Mouse (Mus musculus): ENCODE measurements at regions not wholly inside any gene's neighbourhood (a gene's known extent, or its start where the extent isn't known, plus 50 kb on each side); places are given as distances from the start of the nearest gene placed in this dataset.

DNA sequence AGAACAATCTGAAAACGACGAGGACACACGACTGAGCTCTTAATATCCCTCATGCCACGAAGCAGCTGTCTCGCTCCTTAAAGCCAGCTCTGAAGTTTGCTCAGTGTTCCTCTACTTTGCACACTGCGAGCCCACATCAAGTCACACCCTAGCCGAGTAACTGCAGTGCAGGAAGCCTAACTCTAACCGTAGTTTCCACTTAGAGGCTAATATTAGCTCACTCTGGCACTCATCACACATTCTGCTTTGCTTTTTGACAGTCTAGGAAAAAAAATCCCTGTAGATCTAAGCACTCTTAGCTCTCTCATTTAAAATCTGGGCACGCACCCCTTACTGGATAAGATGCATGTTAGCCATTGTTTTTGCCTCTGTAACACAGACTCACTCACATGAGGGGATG is 195.0 kb downstream of the Gpat3 start:
- Histone ChIP-seq H3K36me3 (ENCODE audit: control insufficient read depth, insufficient read depth, low read length) (no peaks in the 10 kb centered on the region), H3K27me3 (ENCODE audit: control insufficient read depth, insufficient read depth, low read length) (no peaks in the 10 kb centered on the region), H3K27ac (ENCODE audit: insufficient read depth, low read depth, low read length) (no peak overlapping the region), H3K4me3 (ENCODE audit: low read depth, low read length) (no peak overlapping the region), H3K4me1 (ENCODE audit: control insufficient read depth, insufficient read depth, insufficient read length, low read length) (no peaks in the 10 kb centered on the region)
- TF ChIP-seq CTCF (IDR thresholded peaks at IDR 0.05; ENCODE audit: extremely low read depth, insufficient read length, insufficient replicate concordance, low read depth, low read length) (no peak), POLR2A (IDR thresholded peaks at IDR 0.05; ENCODE audit: low read depth, low read length) (no peak)
- WGBS = 68% methylated on average over 9 of the region's 9 CpGs

DNA sequence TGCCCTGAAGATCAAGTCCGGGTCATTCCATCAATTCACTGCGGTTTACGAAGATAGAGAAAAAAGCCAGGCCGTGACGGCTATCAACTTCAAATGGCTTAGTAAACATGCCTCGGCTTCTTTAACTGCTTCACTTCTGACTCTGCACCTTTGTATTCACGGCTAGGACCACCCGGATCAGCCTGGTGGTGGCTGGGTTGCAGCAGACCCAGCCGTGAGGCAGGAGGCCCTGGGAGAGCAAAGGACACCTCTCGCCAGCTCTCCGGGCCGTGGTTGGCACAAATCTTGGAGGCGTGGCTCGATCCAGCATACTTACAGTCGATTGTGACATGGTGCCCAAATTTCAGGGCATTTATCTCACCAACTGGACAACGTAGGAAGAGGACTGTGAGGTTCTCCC is 187.5 kb downstream of the Gpat3 start:
- no peak for TF ChIP-seq POLR2A (IDR thresholded peaks at IDR 0.05; ENCODE audit: low read depth, low read length)
- TF ChIP-seq CTCF (IDR thresholded peaks at IDR 0.05; ENCODE audit: extremely low read depth, insufficient read length, insufficient replicate concordance, low read depth, low read length) = no peak
- H3K27ac ChIP-seq (ENCODE audit: insufficient read depth, low read depth, low read length) = no peak overlapping the region
- H3K4me1 ChIP-seq (ENCODE audit: control insufficient read depth, insufficient read depth, insufficient read length, low read length) = no peaks in the 10 kb centered on the region
- H3K36me3 ChIP-seq (ENCODE audit: control insufficient read depth, insufficient read depth, low read length) = no peaks in the 10 kb centered on the region
- no peak overlapping the region for H3K4me3 ChIP-seq (ENCODE audit: low read depth, low read length)
- WGBS = 32% methylated on average over 16 of the region's 16 CpGs
- H3K27me3 ChIP-seq (ENCODE audit: control insufficient read depth, insufficient read depth, low read length) = no peaks in the 10 kb centered on the region

DNA sequence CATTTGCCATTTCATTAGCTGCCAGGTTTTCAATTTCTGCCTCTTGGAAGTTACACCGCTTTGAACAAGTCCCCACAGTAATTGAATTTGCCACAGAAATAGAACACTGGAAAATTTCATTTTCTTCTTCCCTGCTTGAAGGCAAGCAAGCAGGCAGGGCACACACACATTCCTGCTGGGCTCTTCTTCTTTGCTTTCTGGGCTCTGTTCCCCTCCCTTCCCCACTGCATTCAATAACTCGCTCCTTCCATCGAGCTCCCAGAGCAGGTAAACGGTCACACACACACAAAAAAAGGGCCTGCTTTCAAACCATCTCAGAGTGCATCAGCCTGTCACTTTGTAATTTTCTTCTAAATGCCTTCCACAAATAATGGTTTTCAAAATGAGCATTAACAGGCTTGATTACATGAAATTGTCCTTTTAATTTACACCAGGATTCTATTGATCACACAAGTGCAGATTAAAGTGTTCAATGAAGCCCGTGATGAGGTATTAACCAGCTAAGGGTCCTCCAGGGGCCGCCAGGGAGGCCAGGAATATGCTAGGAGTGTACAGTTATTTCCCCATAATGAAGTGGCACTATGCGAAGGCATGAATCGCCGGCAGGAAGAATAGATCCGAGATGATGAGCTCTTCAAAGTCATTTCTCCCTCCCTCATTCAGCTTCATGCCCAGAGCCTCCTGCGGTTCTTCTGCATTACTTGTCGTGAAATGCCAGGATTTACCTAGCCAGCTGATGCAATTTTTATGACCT is 186.8 kb downstream of the Gpat3 start:
- 59% methylated on average over 12 of the region's 12 CpGs for WGBS

DNA sequence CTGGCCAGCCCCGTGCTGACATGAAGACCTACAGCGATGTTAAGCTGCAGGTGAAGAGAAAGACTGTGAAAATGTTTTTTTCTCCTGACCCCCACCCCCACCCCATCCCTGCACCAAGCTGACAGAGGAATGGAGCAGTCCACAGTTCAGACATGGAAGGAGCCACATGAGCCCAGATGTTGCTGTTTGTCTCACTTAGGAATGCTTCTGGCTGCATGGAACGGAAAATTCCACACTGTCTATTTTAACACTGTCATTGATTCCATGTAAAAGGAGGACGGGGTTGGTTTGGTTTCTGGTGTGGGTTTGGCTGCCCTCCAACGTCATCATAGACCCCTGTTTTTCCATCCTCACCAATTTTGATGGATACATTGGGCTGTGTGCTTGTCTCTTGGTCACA is 179.3 kb downstream of the Gpat3 start:
- Histone ChIP-seq H3K4me1 (ENCODE audit: control insufficient read depth, insufficient read depth, insufficient read length, low read length) (no peaks in the 10 kb centered on the region), H3K27me3 (ENCODE audit: control insufficient read depth, insufficient read depth, low read length) (no peaks in the 10 kb centered on the region), H3K4me3 (ENCODE audit: low read depth, low read length) (no peak overlapping the region), H3K27ac (ENCODE audit: insufficient read depth, low read depth, low read length) (no peak overlapping the region), H3K36me3 (ENCODE audit: control insufficient read depth, insufficient read depth, low read length) (no peaks in the 10 kb centered on the region)
- 78% methylated on average over 5 of the region's 5 CpGs for WGBS
- TF ChIP-seq POLR2A (IDR thresholded peaks at IDR 0.05; ENCODE audit: low read depth, low read length) (no peak), CTCF (IDR thresholded peaks at IDR 0.05; ENCODE audit: extremely low read depth, insufficient read length, insufficient replicate concordance, low read depth, low read length) (no peak)

More for the DNA sequence above, 186.8 kb downstream of the Gpat3 start:
- TF ChIP-seq CTCF (IDR thresholded peaks at IDR 0.05; ENCODE audit: extremely low read depth, insufficient read length, insufficient replicate concordance, low read depth, low read length) (no peak), POLR2A (IDR thresholded peaks at IDR 0.05; ENCODE audit: low read depth, low read length) (no peak)
- no peaks in the 10 kb centered on the region for H3K27me3 ChIP-seq (ENCODE audit: control insufficient read depth, insufficient read depth, low read length)
- no peaks in the 10 kb centered on the region for H3K4me1 ChIP-seq (ENCODE audit: control insufficient read depth, insufficient read depth, insufficient read length, low read length)
- no peaks in the 10 kb centered on the region for H3K36me3 ChIP-seq (ENCODE audit: control insufficient read depth, insufficient read depth, low read length)
- no peak overlapping the region for H3K27ac ChIP-seq (ENCODE audit: insufficient read depth, low read depth, low read length)
- H3K4me3 ChIP-seq (ENCODE audit: low read depth, low read length) = no peak overlapping the region

DNA sequence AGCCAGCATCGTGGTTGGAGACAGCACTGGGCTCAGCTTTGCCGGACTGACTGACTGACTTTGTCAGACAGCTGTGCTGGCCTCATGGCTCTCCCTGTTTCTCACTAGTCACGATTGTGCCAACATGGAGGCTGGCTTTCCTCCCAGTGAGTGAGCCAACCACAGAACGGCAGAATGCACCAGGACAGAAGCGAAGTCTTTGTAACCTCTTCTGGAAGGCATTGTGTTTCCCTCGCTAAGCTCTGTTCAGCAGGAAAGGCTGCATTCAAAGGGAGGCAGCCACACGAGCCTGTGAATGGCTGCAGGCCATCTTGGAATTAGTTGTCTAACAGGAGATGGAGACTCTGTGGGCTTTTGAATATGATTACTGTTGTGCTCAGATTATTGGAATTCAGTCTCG is 178.3 kb downstream of the Gpat3 start:
- Histone ChIP-seq H3K36me3 (ENCODE audit: control insufficient read depth, insufficient read depth, low read length) (no peaks in the 10 kb centered on the region), H3K4me1 (ENCODE audit: control insufficient read depth, insufficient read depth, insufficient read length, low read length) (no peaks in the 10 kb centered on the region), H3K4me3 (ENCODE audit: low read depth, low read length) (no peak overlapping the region), H3K27me3 (ENCODE audit: control insufficient read depth, insufficient read depth, low read length) (no peaks in the 10 kb centered on the region), H3K27ac (ENCODE audit: insufficient read depth, low read depth, low read length) (no peak overlapping the region)
- 78% methylated on average over 8 of the region's 8 CpGs for WGBS
- TF ChIP-seq POLR2A (IDR thresholded peaks at IDR 0.05; ENCODE audit: low read depth, low read length) (no peak), CTCF (IDR thresholded peaks at IDR 0.05; ENCODE audit: extremely low read depth, insufficient read length, insufficient replicate concordance, low read depth, low read length) (no peak)

DNA sequence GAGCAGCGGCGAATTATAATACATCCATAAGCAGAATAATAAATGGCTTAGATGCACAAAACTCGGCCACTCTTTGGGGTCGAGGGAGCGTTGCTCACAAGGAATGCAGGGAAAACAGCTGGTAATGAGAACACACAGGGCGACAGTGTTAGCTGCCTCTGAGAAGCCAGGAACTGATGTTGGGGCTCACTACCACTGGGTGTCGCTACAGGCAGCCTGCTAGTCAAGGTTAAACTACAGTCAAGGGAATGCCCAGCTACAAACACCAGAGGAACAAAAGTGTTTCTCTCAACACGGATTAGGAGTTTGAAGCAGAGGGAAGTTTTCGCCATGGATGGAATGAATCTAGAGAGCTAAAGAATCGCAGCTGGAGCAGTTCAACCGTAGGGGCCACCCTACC is 175.3 kb downstream of the Gpat3 start:
- no peak overlapping the region for H3K27ac ChIP-seq (ENCODE audit: insufficient read depth, low read depth, low read length)
- WGBS = 13% methylated on average over 11 of the region's 11 CpGs
- no peaks in the 10 kb centered on the region for H3K36me3 ChIP-seq (ENCODE audit: control insufficient read depth, insufficient read depth, low read length)
- peak; percentile 52; the same call in 1 of the 2 replicates for TF ChIP-seq CTCF (IDR thresholded peaks at IDR 0.05; ENCODE audit: extremely low read depth, insufficient read length, insufficient replicate concordance, low read depth, low read length)
- TF ChIP-seq POLR2A (IDR thresholded peaks at IDR 0.05; ENCODE audit: low read depth, low read length) = no peak
- no peaks in the 10 kb centered on the region for H3K4me1 ChIP-seq (ENCODE audit: control insufficient read depth, insufficient read depth, insufficient read length, low read length)
- no peaks in the 10 kb centered on the region for H3K27me3 ChIP-seq (ENCODE audit: control insufficient read depth, insufficient read depth, low read length)
- H3K4me3 ChIP-seq (ENCODE audit: low read depth, low read length) = no peak overlapping the region

DNA sequence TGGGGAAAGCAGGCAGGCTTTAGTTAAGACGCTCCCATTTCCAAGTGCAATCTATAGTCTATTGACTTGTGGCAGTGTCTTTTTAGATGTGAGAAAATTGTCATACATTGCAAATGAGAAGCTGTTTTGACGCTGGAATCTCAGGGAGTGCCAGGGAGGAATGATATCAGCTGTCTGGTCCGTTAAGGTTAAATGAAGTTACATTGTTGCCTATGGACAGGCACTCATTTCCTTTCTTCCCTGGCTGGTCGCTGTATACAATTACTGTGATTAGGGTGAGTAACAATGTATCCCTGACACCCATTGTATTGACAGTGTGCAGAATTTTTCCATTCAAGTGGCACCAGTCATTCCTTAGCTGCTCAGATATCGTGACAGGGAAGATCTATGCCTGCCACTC is 168.3 kb downstream of the Gpat3 start:
- Histone ChIP-seq H3K4me3 (ENCODE audit: low read depth, low read length) (no peak overlapping the region), H3K27ac (ENCODE audit: insufficient read depth, low read depth, low read length) (no peak overlapping the region), H3K27me3 (ENCODE audit: control insufficient read depth, insufficient read depth, low read length) (no peaks in the 10 kb centered on the region), H3K4me1 (ENCODE audit: control insufficient read depth, insufficient read depth, insufficient read length, low read length) (no peaks in the 10 kb centered on the region), H3K36me3 (ENCODE audit: control insufficient read depth, insufficient read depth, low read length) (no peaks in the 10 kb centered on the region)
- TF ChIP-seq POLR2A (IDR thresholded peaks at IDR 0.05; ENCODE audit: low read depth, low read length) (no peak), CTCF (IDR thresholded peaks at IDR 0.05; ENCODE audit: extremely low read depth, insufficient read length, insufficient replicate concordance, low read depth, low read length) (no peak)
- 74% methylated on average over 5 of the region's 5 CpGs for WGBS
